Mouse (Mus musculus) gastrocnemius, adult 2 months (tissue): Measurements from ENCODE around the gene Art2b. TPM values are rescaled to one million over a fixed set of nuclear protein-coding genes. Genes with fewer than 3 reads are reported as not detected.
"Not testable (repeated sequence)": the region's sequence is repeated elsewhere in the genome, so short reads cannot be mapped to it uniquely, and the experiment has no call there.

Experiments used
- DNase-seq: peaks from one replicate; pipeline ENCODE4 v3.0.0; 2022
- H3K27ac ChIP-seq: fragments of 200-600 bp; 2 replicates; pipeline ENCODE4 v1.8.1; 2022; ENCODE audit warnings: mild to moderate bottlenecking
- H3K4me3 ChIP-seq: fragments of 200-600 bp; 2 replicates; pipeline ENCODE4 v1.8.1; 2022; ENCODE audit warnings: mild to moderate bottlenecking, moderate library complexity
- CTCF ChIP-seq: fragments of 200-600 bp; IDR thresholded peaks from 2 replicates; pipeline ENCODE4 v1.8.1; 2022; ENCODE audit warnings: antibody characterized with exemption, mild to moderate bottlenecking, moderate library complexity
- intact Hi-C: fragments of 180-260 bp; cut with DNase I; formaldehyde crosslinking; loops from one replicate; pipeline ENCODE4 v1.15.1; 2025
- total RNA-seq, 2 experiments: library from RNA; stranded (reverse); gene quantifications; 2 replicates each; pipeline ENCODE4 v1.2.3; 2021

Art2b gene
- total RNA-seq, 2 experiments from 2014 or later, result not detected

GRCm38 (mm10) chr7:101607845-101608244 is 22.4 kb upstream of the Art2b start:
- TF ChIP-seq CTCF, result no peak
- no peak for DNase-seq
- no peak overlapping the region for H3K27ac ChIP-seq
- H3K4me3 ChIP-seq, result no peak overlapping the region
- intact Hi-C loops, result no loop called here

GRCm38 (mm10) chr7:101600406-101600805 is 15.0 kb upstream of the Art2b start:
- intact Hi-C loops, result no loop called here
- no peak for TF ChIP-seq CTCF
- DNase-seq, result no peak
- Histone ChIP-seq H3K4me3 (no peak overlapping the region), H3K27ac (no peak overlapping the region)

- DNase-seq, result no peak
- no peak for TF ChIP-seq CTCF
- Histone ChIP-seq H3K4me3 (no peak overlapping the region), H3K27ac (no peak overlapping the region)
- intact Hi-C loops, result no loop called here
Observed at GRCm38 (mm10) chr7:101598482-101598881, 13.1 kb upstream of the Art2b start.

- DNase-seq, result no peak
- TF ChIP-seq CTCF, result no peak
- intact Hi-C loops, result no loop called here
Observed at GRCm38 (mm10) chr7:101594969-101595368, 9.6 kb upstream of the Art2b start.

GRCm38 (mm10) chr7:101584271-101584670 is 1.1 kb downstream of the Art2b start:
- intact Hi-C loops, H3K4me3 ChIP-seq: not testable (repeated sequence)

More at GRCm38 (mm10) chr7:101594969-101595368, 9.6 kb upstream of the Art2b start:
- Histone ChIP-seq H3K4me3 (no peak overlapping the region), H3K27ac (no peak overlapping the region)

GRCm38 (mm10) chr7:101582012-101582411 is 3.4 kb downstream of the Art2b start:
- intact Hi-C loops, result no loop called here

More at GRCm38 (mm10) chr7:101584271-101584670, 1.1 kb downstream of the Art2b start:
- DNase-seq, H3K27ac ChIP-seq: not testable (repeated sequence)

GRCm38 (mm10) chr7:101580863-101581262 is 4.5 kb downstream of the Art2b start:
- H3K27ac ChIP-seq, H3K4me3 ChIP-seq, DNase-seq, intact Hi-C loops: not testable (repeated sequence)

More at GRCm38 (mm10) chr7:101582012-101582411, 3.4 kb downstream of the Art2b start:
- no peak for DNase-seq
- TF ChIP-seq CTCF, result no peak
- Histone ChIP-seq H3K4me3 (no peak overlapping the region), H3K27ac (no peak overlapping the region)

- H3K4me3 ChIP-seq, result no peak overlapping the region
- no peak overlapping the region for H3K27ac ChIP-seq
- intact Hi-C loops, result no loop called here
- no peak for DNase-seq
- TF ChIP-seq CTCF, result no peak
Observed at GRCm38 (mm10) chr7:101574413-101574812, 11.0 kb downstream of the Art2b start.

- intact Hi-C loops, H3K4me3 ChIP-seq, DNase-seq, H3K27ac ChIP-seq: not testable (repeated sequence)
Observed at GRCm38 (mm10) chr7:101573636-101574035, 11.8 kb downstream of the Art2b start.

GRCm38 (mm10) chr7:101564086-101564485 is 21.3 kb downstream of the Art2b start:
- no peak for TF ChIP-seq CTCF
- no peak for DNase-seq
- intact Hi-C loops, result no loop called here
- H3K27ac ChIP-seq, result no peak overlapping the region
- no peak overlapping the region for H3K4me3 ChIP-seq

GRCm38 (mm10) chr7:101559393-101559792 is 26.0 kb downstream of the Art2b start:
- H3K27ac ChIP-seq, intact Hi-C loops, DNase-seq, H3K4me3 ChIP-seq: not testable (repeated sequence)

- TF ChIP-seq CTCF, result no peak
- intact Hi-C loops, result no loop called here
- no peak overlapping the region for H3K27ac ChIP-seq
- no peak for DNase-seq
- no peak overlapping the region for H3K4me3 ChIP-seq
Observed at GRCm38 (mm10) chr7:101557391-101557790, 28.0 kb downstream of the Art2b start.

GRCm38 (mm10) chr7:101555473-101555872 is 29.9 kb downstream of the Art2b start:
- H3K4me3 ChIP-seq, H3K27ac ChIP-seq, DNase-seq, intact Hi-C loops: not testable (repeated sequence)

GRCm38 (mm10) chr7:101551530-101551929 is 33.9 kb downstream of the Art2b start:
- no peak overlapping the region for H3K4me3 ChIP-seq
- no peak overlapping the region for H3K27ac ChIP-seq
- intact Hi-C loops, result no loop called here
- TF ChIP-seq CTCF, result no peak
- no peak for DNase-seq
